Mouse (Mus musculus) midbrain, embryonic 13.5 days (tissue): ENCODE data around the gene Apoe. TPM values are rescaled to one million over a fixed set of nuclear protein-coding genes. Genes with fewer than 3 reads are reported as not detected.

Experiments
- ATAC-seq: fragments of 200-750 bp; cut with Nextera tagmentation; 2 replicates; pipeline ENCODE4 v1.8.0; 2017; ENCODE audit warnings: mild to moderate bottlenecking, moderate TSS enrichment, moderate library complexity
- H3K27ac ChIP-seq: fragments of 300-500 bp; sonication (generic); 2 replicates; pipeline ENCODE4 v1.5.1; 2015; ENCODE audit warnings: inconsistent platforms, mild to moderate bottlenecking, moderate library complexity
- H3K27me3 ChIP-seq: fragments of 300-500 bp; sonication (generic); 2 replicates; pipeline ENCODE4 v1.6.1; 2015; ENCODE audit warnings: mild to moderate bottlenecking, inconsistent platforms
- H3K36me3 ChIP-seq: fragments of 300-500 bp; sonication (generic); 2 replicates; pipeline ENCODE4 v1.6.1; 2015; ENCODE audit warnings: mild to moderate bottlenecking, inconsistent platforms
- H3K4me1 ChIP-seq: fragments of 300-500 bp; sonication (generic); replicated peaks from 2 replicates; pipeline ENCODE4 v1.6.1; 2015; ENCODE audit warnings: inconsistent platforms
- H3K4me2 ChIP-seq: fragments of 300-500 bp; sonication (generic); replicated peaks from 2 replicates; pipeline ENCODE4 v1.6.1; 2015; ENCODE audit warnings: moderate library complexity, mild to moderate bottlenecking, inconsistent platforms
- H3K4me3 ChIP-seq: fragments of 300-500 bp; sonication (generic); replicated peaks from 2 replicates; pipeline ENCODE4 v1.5.1; 2015; ENCODE audit warnings: mild to moderate bottlenecking, inconsistent platforms
- H3K9ac ChIP-seq: fragments of 300-500 bp; sonication (generic); replicated peaks from 2 replicates; pipeline ENCODE4 v1.6.1; 2015; ENCODE audit warnings: mild to moderate bottlenecking, inconsistent platforms
- H3K9me3 ChIP-seq: fragments of 300-500 bp; sonication (generic); 2 replicates; pipeline ENCODE4 v1.6.1; 2016; ENCODE audit warnings: mild to moderate bottlenecking, inconsistent platforms
- whole genome bisulfite sequencing: fragments of 180-500 bp; shearing (Covaris S2); methylation state at CpG from one replicate; pipeline ENCODE4 v1.1.7; 2015; 5-methylcytosine and 5-hydroxymethylcytosine counted together
- polyA plus RNA-seq: library from polyadenylated mRNA; unstranded; fragments of >200 nt; fragmentation: Nextera tagmentation; extraction: Ambion mirVana; gene quantifications from 2 replicates; pipeline ENCODE4 v1.2.1, GENCODE M21; 2015

The Apoe gene
- polyA plus RNA-seq, 1 experiment from 2014 or later: 194 TPM

DNA sequence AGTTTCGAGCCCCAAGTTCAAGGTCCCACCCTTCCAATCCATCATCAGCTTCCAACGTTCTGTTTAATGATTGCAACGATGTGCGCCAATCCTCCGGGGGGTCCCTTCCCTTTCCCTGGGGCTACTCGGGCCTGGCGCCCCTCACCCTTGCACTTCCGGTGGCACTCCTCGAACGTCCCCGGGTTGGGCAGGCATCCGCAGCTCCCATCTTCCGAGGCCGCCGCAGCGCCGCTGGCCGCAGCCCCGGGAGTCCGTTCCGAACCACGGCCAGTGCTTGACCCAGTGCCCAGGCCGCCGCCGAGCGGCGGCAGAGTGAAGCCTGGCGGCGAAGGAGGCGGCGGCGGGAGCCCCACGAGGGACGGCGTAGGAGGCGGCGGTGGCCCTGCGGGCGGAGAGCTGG, 15.8 kb upstream of the Apoe start:
- peak overlapping the region; percentile 96 for H3K9ac ChIP-seq
- peaks cover 18% of the 10 kb centered on the region for H3K4me1 ChIP-seq
- under 1% methylated on average over 39 of the region's 39 CpGs for WGBS
- ATAC-seq: no peak
- peak overlapping the region; percentile 99 for H3K4me2 ChIP-seq
- no peaks in the 10 kb centered on the region for H3K9me3 ChIP-seq
- peak overlapping the region; percentile 75 for H3K27ac ChIP-seq
- H3K4me3 ChIP-seq: peak overlapping the region; percentile 100
- H3K27me3 ChIP-seq: no peaks in the 10 kb centered on the region
- H3K36me3 ChIP-seq: peaks cover 50% of the 10 kb centered on the region

DNA sequence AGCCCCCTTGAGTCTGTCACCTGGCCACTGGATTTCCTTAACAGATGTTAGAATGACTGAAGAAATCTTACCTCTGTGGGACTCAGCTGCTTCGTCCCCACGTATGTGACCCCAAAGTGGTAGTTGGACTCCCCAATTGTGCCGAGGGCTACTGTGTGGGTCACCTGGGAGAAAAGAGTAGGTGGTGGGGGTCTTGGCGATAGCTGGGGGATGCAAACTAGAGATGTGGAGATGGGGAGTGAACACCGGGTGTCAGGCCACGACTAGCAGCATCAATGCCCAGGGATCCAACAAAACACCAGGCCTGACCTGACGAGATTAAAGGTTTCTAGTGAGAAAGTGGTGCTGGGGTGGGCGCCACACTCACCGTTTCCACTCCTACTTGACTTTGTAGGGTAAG, 14.6 kb upstream of the Apoe start:
- ATAC-seq: no peak
- H3K9ac ChIP-seq: no peak overlapping the region
- H3K4me3 ChIP-seq: no peak overlapping the region
- H3K4me1 ChIP-seq: peaks cover 18% of the 10 kb centered on the region
- H3K27ac ChIP-seq: no peak overlapping the region
- no peaks in the 10 kb centered on the region for H3K27me3 ChIP-seq
- H3K4me2 ChIP-seq: no peak overlapping the region
- H3K36me3 ChIP-seq: peaks cover 50% of the 10 kb centered on the region
- H3K9me3 ChIP-seq: no peaks in the 10 kb centered on the region
- 92% methylated on average over 9 of the region's 9 CpGs for WGBS

DNA sequence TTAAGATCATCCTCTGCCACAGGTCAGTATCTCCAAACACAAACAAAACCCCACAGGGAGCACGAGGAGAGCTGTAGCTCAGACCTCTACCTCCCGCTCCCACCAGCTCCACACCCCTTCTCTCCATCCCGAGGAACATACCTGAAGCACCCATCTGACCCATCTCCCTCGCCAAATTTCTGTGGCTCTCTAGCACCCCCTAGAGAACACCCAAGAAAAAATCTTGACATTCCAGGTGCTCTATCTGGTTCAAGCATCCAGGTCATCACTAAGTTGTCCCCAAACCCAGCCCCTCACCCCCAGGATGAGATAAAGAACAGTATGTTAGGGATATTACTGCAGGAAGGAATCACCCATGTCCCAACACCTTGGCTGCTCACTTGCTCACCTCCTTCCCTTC, 14.2 kb upstream of the Apoe start:
- no peak for ATAC-seq
- Histone ChIP-seq H3K27me3 (no peaks in the 10 kb centered on the region), H3K9me3 (no peaks in the 10 kb centered on the region), H3K4me1 (peaks cover 18% of the 10 kb centered on the region), H3K36me3 (peaks cover 50% of the 10 kb centered on the region), H3K27ac (no peak overlapping the region), H3K4me3 (no peak overlapping the region), H3K4me2 (no peak overlapping the region), H3K9ac (no peak overlapping the region)
- WGBS: 60% methylated on average over 4 of the region's 4 CpGs

DNA sequence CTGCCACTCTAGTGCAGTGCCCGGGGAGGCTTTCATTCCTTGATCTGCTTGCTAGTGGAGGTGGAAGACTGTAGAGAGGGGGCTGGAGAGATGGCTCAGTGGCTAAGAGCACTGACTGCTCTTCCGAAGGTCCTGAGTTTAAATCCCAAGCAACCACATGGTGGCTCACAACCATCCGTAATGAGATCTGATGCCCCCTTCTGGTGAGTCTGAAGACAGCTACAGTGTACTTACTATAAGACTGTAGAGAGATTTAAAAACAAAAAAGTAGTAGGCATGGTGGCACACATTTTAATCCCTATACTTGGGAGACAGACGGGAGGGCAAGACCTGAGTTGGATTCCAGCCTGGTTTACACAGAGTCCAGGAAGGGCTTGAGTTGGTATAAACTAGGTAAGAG, 13.4 kb upstream of the Apoe start:
- Histone ChIP-seq H3K27me3 (no peaks in the 10 kb centered on the region), H3K9ac (no peak overlapping the region), H3K4me1 (peaks cover 18% of the 10 kb centered on the region), H3K4me3 (no peak overlapping the region), H3K36me3 (peaks cover 57% of the 10 kb centered on the region), H3K27ac (no peak overlapping the region), H3K4me2 (no peak overlapping the region), H3K9me3 (no peaks in the 10 kb centered on the region)
- 76% methylated on average over 4 of the region's 4 CpGs for WGBS
- no peak for ATAC-seq

DNA sequence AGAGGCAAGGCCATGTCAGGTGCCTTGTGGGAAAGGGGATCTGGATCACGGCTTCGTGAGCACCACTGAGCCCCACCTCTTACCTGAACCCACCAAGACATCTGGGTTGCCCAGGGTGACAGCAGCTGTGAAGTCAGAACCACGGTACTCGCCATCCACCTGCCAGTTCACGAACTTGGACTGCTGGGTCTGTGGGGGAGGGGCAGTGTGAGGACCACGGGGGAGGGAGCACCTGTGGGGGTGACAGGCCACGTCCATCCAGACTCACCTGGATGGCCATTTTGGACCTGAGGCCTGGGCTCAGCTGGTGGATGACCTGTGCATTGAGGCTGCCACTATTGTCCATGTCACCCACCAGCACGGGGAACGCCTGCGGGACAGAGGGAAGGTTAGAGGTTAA, 11.7 kb upstream of the Apoe start:
- no peak overlapping the region for H3K4me2 ChIP-seq
- peaks cover 12% of the 10 kb centered on the region for H3K4me1 ChIP-seq
- 97% methylated on average over 10 of the region's 10 CpGs for WGBS
- no peaks in the 10 kb centered on the region for H3K27me3 ChIP-seq
- H3K27ac ChIP-seq: no peak overlapping the region
- ATAC-seq: no peak
- H3K36me3 ChIP-seq: peaks cover 71% of the 10 kb centered on the region
- H3K9me3 ChIP-seq: no peaks in the 10 kb centered on the region
- H3K9ac ChIP-seq: no peak overlapping the region
- no peak overlapping the region for H3K4me3 ChIP-seq

DNA sequence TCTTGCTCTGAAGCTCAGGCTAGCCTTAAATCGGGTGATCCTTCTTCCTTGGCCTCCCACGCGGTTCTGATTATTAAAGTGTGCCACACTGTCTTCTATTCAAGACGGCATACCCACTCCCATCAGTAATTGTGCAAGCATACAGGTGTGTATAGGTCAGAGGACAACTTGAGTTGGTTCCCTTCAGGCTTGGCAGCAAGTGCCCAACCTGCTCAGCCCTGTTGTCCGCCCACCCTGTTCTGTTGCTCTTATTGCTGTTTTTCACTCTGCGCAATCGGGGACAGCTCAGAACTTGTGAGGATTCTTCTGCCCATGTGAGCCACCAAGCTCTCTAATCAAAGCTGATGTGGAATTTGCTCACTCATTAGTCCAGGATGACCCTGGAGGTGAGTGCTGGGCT, 6.3 kb upstream of the Apoe start:
- no peaks in the 10 kb centered on the region for H3K27me3 ChIP-seq
- H3K4me2 ChIP-seq: no peak overlapping the region
- H3K9me3 ChIP-seq: no peaks in the 10 kb centered on the region
- 94% methylated on average over 7 of the region's 7 CpGs for WGBS
- H3K9ac ChIP-seq: no peak overlapping the region
- 0 out of 2 replicates have a peak, but pooled peaks cover 3% of the 10 kb centered on the region for H3K4me1 ChIP-seq
- H3K27ac ChIP-seq: no peak overlapping the region
- no peak overlapping the region for H3K4me3 ChIP-seq
- ATAC-seq: no peak
- peaks cover 68% of the 10 kb centered on the region for H3K36me3 ChIP-seq

DNA sequence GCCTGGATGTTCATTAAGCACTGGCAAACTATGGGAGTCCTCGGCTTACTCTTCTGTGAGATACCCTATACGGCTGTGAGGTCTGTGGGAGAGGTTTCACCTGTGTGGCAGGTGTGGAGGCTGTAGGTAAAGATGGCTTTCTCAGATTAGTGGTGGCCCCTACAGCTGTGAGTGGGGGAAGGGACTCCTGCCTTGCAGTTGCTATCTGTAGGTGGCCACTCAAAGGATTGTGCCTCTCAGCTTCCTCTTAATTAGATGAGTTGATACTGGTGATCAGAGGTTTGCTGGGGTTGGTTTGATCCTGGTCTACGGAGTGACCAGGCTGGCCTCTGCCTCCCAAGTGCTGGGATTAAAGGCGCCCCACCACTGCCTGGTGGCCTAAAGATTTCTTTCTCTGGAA, 5.5 kb upstream of the Apoe start:
- Histone ChIP-seq H3K4me1 (peaks cover 4% of the 10 kb centered on the region), H3K9me3 (no peaks in the 10 kb centered on the region), H3K4me3 (no peak overlapping the region), H3K27me3 (no peaks in the 10 kb centered on the region), H3K4me2 (no peak overlapping the region), H3K9ac (no peak overlapping the region), H3K36me3 (peaks cover 60% of the 10 kb centered on the region), H3K27ac (no peak overlapping the region)
- no peak for ATAC-seq
- WGBS: 95% methylated on average over 4 of the region's 4 CpGs

DNA sequence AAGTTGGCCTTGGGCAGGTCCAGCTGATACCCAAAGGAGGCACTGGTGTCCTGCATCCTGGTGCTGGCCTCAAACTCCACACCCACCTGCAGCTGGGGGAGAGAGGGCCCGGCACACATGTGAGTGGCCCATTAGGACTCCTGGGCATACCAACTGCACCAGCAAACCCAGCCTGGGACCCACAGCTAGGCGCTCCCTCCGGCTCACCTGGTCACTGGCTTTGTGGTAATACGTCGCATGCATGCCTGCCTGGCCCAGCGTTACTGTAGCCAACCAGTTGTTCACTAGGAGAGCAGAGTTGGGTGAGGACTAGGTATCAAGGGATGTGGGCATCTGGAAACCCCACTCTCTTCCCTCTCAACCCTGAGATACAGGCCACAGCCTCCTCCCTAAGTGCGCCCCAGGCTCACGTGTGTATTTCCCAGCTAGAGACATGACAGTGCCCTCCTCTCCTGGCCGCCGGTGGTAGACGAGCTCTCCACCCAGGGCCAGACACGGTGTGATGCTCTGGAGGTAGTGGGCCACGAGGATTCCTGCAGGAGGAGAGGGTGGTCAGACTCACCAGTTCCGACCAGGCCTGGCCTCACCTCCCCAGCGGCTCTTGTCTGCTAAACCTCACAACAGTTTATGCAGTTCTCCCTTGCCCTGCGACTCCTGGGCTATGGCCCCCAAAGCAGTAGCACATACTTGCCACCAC, 4.0 kb upstream of the Apoe start:
- peaks cover 47% of the 10 kb centered on the region for H3K36me3 ChIP-seq
- H3K4me3 ChIP-seq: no peak overlapping the region
- no peaks in the 10 kb centered on the region for H3K27me3 ChIP-seq
- no peak for ATAC-seq
- H3K4me1 ChIP-seq: peaks cover 19% of the 10 kb centered on the region
- 93% methylated on average over 16 of the region's 16 CpGs for WGBS
- no peaks in the 10 kb centered on the region for H3K9me3 ChIP-seq
- no peak overlapping the region; the same call in 1 of the 2 replicates for H3K9ac ChIP-seq
- no peak overlapping the region for H3K27ac ChIP-seq
- no peak overlapping the region for H3K4me2 ChIP-seq

DNA sequence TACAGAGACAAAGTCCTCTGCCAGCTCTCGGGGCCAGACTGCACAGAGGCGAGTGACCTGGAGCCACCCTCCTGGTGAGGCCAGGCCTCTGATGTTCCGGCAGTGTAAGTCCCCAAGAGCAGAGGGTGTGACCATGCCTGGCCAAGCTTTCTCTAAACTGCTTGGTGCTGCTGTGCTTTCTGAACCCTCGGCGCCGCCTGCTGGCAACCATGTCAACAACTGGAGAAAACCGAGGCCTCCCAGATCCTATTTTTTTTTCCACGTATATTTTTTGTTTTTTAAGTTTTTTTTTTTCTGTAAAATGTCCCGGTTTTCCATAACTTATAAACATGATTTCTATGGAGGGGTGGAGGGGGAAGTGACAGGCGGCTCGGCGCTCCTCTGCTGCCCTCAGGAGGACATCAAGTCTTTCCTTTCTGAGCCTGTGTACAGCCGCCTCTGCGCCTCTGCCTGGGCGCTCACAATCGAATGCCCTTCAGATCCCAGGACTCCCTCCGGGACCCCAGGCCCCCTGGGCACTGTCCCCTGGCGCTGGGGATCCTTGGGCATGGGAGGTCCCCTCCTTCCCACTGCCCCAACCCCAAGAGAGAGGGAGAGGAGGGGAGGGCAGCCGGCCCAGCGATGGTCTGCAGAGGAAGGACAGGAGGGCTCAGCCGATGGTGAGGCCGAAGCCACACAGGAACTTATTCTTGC, 2.2 kb upstream of the Apoe start:
- peak; percentile 50 for ATAC-seq
- Histone ChIP-seq H3K27me3 (no peaks in the 10 kb centered on the region), H3K36me3 (peaks cover 36% of the 10 kb centered on the region), H3K27ac (no peak overlapping the region; the same call in 1 of the 2 replicates), H3K9ac (no peak overlapping the region), H3K9me3 (no peaks in the 10 kb centered on the region), H3K4me1 (peaks cover 21% of the 10 kb centered on the region), H3K4me3 (no peak overlapping the region), H3K4me2 (no peak overlapping the region)
- WGBS: 33% methylated on average over 22 of the region's 22 CpGs

DNA sequence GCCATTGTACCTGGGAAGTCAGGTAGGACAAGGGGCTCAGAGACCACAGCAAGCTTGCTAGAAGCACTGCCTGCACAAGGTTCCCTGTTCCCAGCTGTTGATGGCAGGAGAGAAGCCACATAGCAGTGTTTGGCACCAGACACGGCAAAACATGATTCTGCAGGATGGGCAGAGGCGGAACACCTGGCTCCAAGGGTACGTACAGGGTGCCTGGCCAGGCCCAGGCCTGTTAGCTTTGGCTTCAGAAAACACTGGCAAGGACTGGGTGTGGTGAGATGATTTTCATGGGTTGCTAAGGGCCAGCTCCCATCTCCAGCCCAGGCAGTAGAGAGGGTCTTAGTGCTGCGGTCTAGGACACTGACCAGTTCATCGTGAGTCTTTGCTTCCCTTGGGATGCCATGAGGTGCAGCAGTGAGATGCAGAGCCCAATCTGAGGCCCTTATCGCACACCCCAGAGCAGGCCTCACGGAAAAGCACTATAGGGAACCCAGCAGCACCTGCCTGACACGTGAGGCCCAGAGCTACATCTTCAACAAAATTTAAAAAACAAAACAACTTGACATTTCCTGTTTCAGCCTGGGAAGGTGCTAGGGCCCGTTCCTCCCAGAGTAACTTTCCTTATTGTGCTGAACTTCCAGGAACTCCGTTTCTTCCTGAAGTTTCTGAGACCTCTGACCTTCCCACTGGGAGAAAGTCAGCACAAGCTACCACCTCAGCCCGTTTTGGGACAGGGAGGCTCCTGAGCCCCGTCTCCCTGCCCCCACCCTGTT, 1.5 kb upstream of the Apoe start:
- WGBS: 63% methylated on average over 12 of the region's 12 CpGs
- Histone ChIP-seq H3K4me2 (no peak overlapping the region), H3K9ac (no peak overlapping the region), H3K4me1 (peaks cover 21% of the 10 kb centered on the region), H3K4me3 (no peak overlapping the region), H3K36me3 (peaks cover 38% of the 10 kb centered on the region), H3K27me3 (no peaks in the 10 kb centered on the region), H3K27ac (no peak overlapping the region; the same call in 1 of the 2 replicates), H3K9me3 (no peaks in the 10 kb centered on the region)
- ATAC-seq: no peak

DNA sequence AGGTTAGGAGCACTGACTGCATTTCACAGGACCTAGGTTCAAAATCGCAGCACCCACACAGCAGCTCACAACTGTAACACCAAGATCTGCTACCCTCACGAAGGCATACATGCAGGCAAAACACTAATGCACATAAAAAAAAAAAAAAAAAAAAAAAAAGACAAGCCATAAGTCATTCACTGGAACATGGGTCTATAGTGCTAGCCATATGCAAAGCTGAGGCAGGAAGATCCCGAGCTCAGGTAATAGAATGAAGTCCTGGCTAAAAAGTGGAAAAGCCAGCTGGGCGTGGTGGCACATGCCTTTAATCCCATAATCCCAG, 800 bp upstream of the Apoe start:
- Histone ChIP-seq H3K4me1 (peaks cover 21% of the 10 kb centered on the region), H3K36me3 (peaks cover 38% of the 10 kb centered on the region), H3K27ac (no peak overlapping the region), H3K9me3 (no peaks in the 10 kb centered on the region), H3K27me3 (no peaks in the 10 kb centered on the region), H3K9ac (no peak overlapping the region), H3K4me3 (no peak overlapping the region), H3K4me2 (0 out of 2 replicates have a peak overlapping the region, but pooled peaks have one; percentile 64)
- no peak for ATAC-seq
- WGBS: 85% methylated on average over 4 of the region's 4 CpGs
